Mouse (Mus musculus) forebrain, embryonic 10.5 days (tissue): ENCODE results near the gene Tmem60. TPM values are rescaled to one million over a fixed set of nuclear protein-coding genes. Genes with fewer than 3 reads are reported as not detected.

ENCODE experiments used
- DNase-seq: peaks from one replicate; pipeline ENCODE4 v3.0.0-alpha.2; 2017; ENCODE audit warnings: low spot score; ENCODE audit errors: extremely low spot score
- H3K27ac ChIP-seq: fragments of 300-500 bp; sonication (generic); 2 replicates; pipeline ENCODE4 v1.5.1; 2016; ENCODE audit warnings: mild to moderate bottlenecking
- H3K27me3 ChIP-seq: fragments of 300-500 bp; sonication (generic); 2 replicates; pipeline ENCODE4 v1.6.1; 2016; ENCODE audit warnings: mild to moderate bottlenecking; ENCODE audit not compliant: poor library complexity, severe bottlenecking
- H3K36me3 ChIP-seq: fragments of 300-500 bp; sonication (generic); replicated peaks from 2 replicates; pipeline ENCODE4 v1.6.1; 2016; ENCODE audit warnings: mild to moderate bottlenecking, moderate library complexity
- H3K4me1 ChIP-seq: fragments of 300-500 bp; sonication (generic); 2 replicates; pipeline ENCODE4 v1.6.1; 2016
- H3K4me3 ChIP-seq: fragments of 300-500 bp; sonication (generic); 2 replicates; pipeline ENCODE4 v1.5.1; 2016; ENCODE audit warnings: mild to moderate bottlenecking, moderate library complexity
- H3K9me3 ChIP-seq: fragments of 300-500 bp; sonication (generic); 2 replicates; pipeline ENCODE4 v1.6.1; 2016; ENCODE audit warnings: mild to moderate bottlenecking, moderate library complexity
- WGBS: fragments of 180-500 bp; shearing (Covaris S2); methylation state at CpG from one replicate; pipeline ENCODE4 v1.1.7; 2016; 5-methylcytosine and 5-hydroxymethylcytosine counted together
- polyA plus RNA-seq: library from polyadenylated mRNA; unstranded; fragments of >200 nt; fragmentation: Nextera tagmentation; extraction: Ambion mirVana; gene quantifications from 2 replicates; pipeline ENCODE4 v1.2.1, GENCODE M21; 2016

Tmem60 gene
- polyA plus RNA-seq, 1 experiment from 2014 or later: 54.3 TPM

GRCm38 (mm10) chr5:20918967-20919366 is 37.0 kb downstream of the Tmem60 start:
- DNase-seq: no peak
- WGBS: 97% methylated on average over 4 of the region's 4 CpGs
- Histone ChIP-seq H3K4me3 (no peak overlapping the region), H3K36me3 (peaks cover 13% of the 10 kb centered on the region), H3K27me3 (no peaks in the 10 kb centered on the region), H3K4me1 (no peaks in the 10 kb centered on the region), H3K9me3 (no peaks in the 10 kb centered on the region), H3K27ac (no peak overlapping the region)

- Histone ChIP-seq H3K4me3 (no peak overlapping the region), H3K36me3 (peaks cover 13% of the 10 kb centered on the region), H3K27me3 (no peaks in the 10 kb centered on the region), H3K9me3 (no peaks in the 10 kb centered on the region), H3K4me1 (no peaks in the 10 kb centered on the region), H3K27ac (no peak overlapping the region)
- no peak for DNase-seq
- 88% methylated on average over 9 of the region's 9 CpGs for WGBS
These were observed 37.6 kb downstream of the Tmem60 start for GRCm38 (mm10) chr5:20919566-20919965.

GRCm38 (mm10) chr5:20924608-20925007 is 42.6 kb downstream of the Tmem60 start:
- Histone ChIP-seq H3K27ac (no peak overlapping the region), H3K4me1 (no peaks in the 10 kb centered on the region), H3K36me3 (peaks cover 16% of the 10 kb centered on the region), H3K4me3 (no peak overlapping the region), H3K27me3 (no peaks in the 10 kb centered on the region), H3K9me3 (no peaks in the 10 kb centered on the region)
- 86% methylated on average over 3 of the region's 3 CpGs for WGBS
- DNase-seq: no peak

GRCm38 (mm10) chr5:20925451-20925850 is 43.5 kb downstream of the Tmem60 start:
- H3K27ac ChIP-seq: no peak overlapping the region
- peaks cover 15% of the 10 kb centered on the region for H3K36me3 ChIP-seq
- no peak overlapping the region for H3K4me3 ChIP-seq
- no peak for DNase-seq
- H3K27me3 ChIP-seq: no peaks in the 10 kb centered on the region
- no peaks in the 10 kb centered on the region for H3K4me1 ChIP-seq
- H3K9me3 ChIP-seq: no peaks in the 10 kb centered on the region
- WGBS: 81% methylated on average over 3 of the region's 3 CpGs

GRCm38 (mm10) chr5:20929669-20930151 is 47.7 kb downstream of the Tmem60 start:
- DNase-seq: no peak
- 91% methylated on average over 6 of the region's 6 CpGs for WGBS
- H3K27ac ChIP-seq: no peak overlapping the region
- H3K4me1 ChIP-seq: no peaks in the 10 kb centered on the region
- H3K9me3 ChIP-seq: no peaks in the 10 kb centered on the region
- no peak overlapping the region for H3K4me3 ChIP-seq
- peaks cover 8% of the 10 kb centered on the region; the same call in 1 of the 2 replicates for H3K36me3 ChIP-seq
- H3K27me3 ChIP-seq: no peaks in the 10 kb centered on the region

GRCm38 (mm10) chr5:20930430-20930829 is 48.4 kb downstream of the Tmem60 start:
- H3K4me1 ChIP-seq: no peaks in the 10 kb centered on the region

GRCm38 (mm10) chr5:20931300-20931699 is 49.3 kb downstream of the Tmem60 start:
- Histone ChIP-seq H3K27ac (no peak overlapping the region), H3K36me3 (peaks cover 8% of the 10 kb centered on the region; the same call in 1 of the 2 replicates), H3K9me3 (no peaks in the 10 kb centered on the region), H3K4me3 (no peak overlapping the region), H3K27me3 (no peaks in the 10 kb centered on the region), H3K4me1 (no peaks in the 10 kb centered on the region)
- WGBS: 90% methylated on average over 3 of the region's 3 CpGs
- no peak for DNase-seq

More at GRCm38 (mm10) chr5:20930430-20930829, 48.4 kb downstream of the Tmem60 start:
- no peak overlapping the region for H3K27ac ChIP-seq
- no peak for DNase-seq
- H3K9me3 ChIP-seq: no peaks in the 10 kb centered on the region
- H3K4me3 ChIP-seq: no peak overlapping the region
- peaks cover 8% of the 10 kb centered on the region; the same call in 1 of the 2 replicates for H3K36me3 ChIP-seq
- H3K27me3 ChIP-seq: no peaks in the 10 kb centered on the region

- no peak for DNase-seq
- no peaks in the 10 kb centered on the region for H3K27me3 ChIP-seq
- no peaks in the 10 kb centered on the region for H3K9me3 ChIP-seq
- no peak overlapping the region for H3K4me3 ChIP-seq
- 94% methylated on average over 3 of the region's 3 CpGs for WGBS
- H3K4me1 ChIP-seq: no peaks in the 10 kb centered on the region
- H3K36me3 ChIP-seq: 0 out of 2 replicates have a peak, but pooled peaks cover 5% of the 10 kb centered on the region
- no peak overlapping the region for H3K27ac ChIP-seq
These were observed 50.6 kb downstream of the Tmem60 start for GRCm38 (mm10) chr5:20932585-20932984.

GRCm38 (mm10) chr5:20935934-20936333 is 53.9 kb downstream of the Tmem60 start:
- Histone ChIP-seq H3K4me3 (no peak overlapping the region), H3K27me3 (no peaks in the 10 kb centered on the region), H3K27ac (no peak overlapping the region), H3K36me3 (peaks cover 14% of the 10 kb centered on the region; the same call in 1 of the 2 replicates), H3K9me3 (no peaks in the 10 kb centered on the region), H3K4me1 (peaks cover 7% of the 10 kb centered on the region)
- WGBS: 89% methylated on average over 5 of the region's 5 CpGs
- no peak for DNase-seq

Other genes starting within 250 kb of the Tmem60 start
- 21.2 and 23.7 TPM in 2 replicates for gene Phtf2, start 67 bp upstream of the Tmem60 start, polyA plus RNA-seq
- gene Rsbn1l, start 74.2 kb downstream of the Tmem60 start, polyA plus RNA-seq: 5.2 and 5.6 TPM in 2 replicates
- 23.6 and 24.5 TPM in 2 replicates for gene Ptpn12, start 173.7 kb downstream of the Tmem60 start, polyA plus RNA-seq